Mouse (Mus musculus): Measurements from ENCODE around the gene Flt3l. TPM values are rescaled to one million over a fixed set of nuclear protein-coding genes. Genes with fewer than 3 reads are reported as not detected.

The Flt3l gene
- polyA plus RNA-seq, 1 experiment from 2014 or later: 2.3 TPM

- WGBS (ENCODE audit: insufficient replicate concordance): 28% methylated on average over 9 of the region's 10 CpGs
- H3K27ac ChIP-seq (ENCODE audit: low read depth): no peak overlapping the region
- no peak for DNase-seq
- H3K9me3 ChIP-seq (ENCODE audit: low read length): peaks cover 21% of the 10 kb centered on the region
- no peak overlapping the region for H3K9ac ChIP-seq (replicated peaks)
- TF ChIP-seq EP300 (IDR thresholded peaks at IDR 0.05; ENCODE audit: low read depth) (no peak), CTCF (IDR thresholded peaks at IDR 0.05; ENCODE audit: low read depth) (no peak)
- peaks cover 80% of the 10 kb centered on the region for H3K27me3 ChIP-seq (ENCODE audit: insufficient read depth, low read length)
- no peak overlapping the region for H3K4me3 ChIP-seq (ENCODE audit: low read depth, low read length)
- H3K36me3 ChIP-seq (replicated peaks; ENCODE audit: insufficient read depth, low read length): no peaks in the 10 kb centered on the region
- no peak overlapping the region for H3K4me2 ChIP-seq (ENCODE audit: low read depth, low read length)
- no peak for ATAC-seq
- peaks cover 12% of the 10 kb centered on the region for H3K4me1 ChIP-seq (ENCODE audit: insufficient read depth)
These were observed 30.7 kb upstream of the Flt3l start for GRCm38 (mm10) chr7:45166950-45167401.

- DNase-seq (no peak), ATAC-seq (no peak)
- Histone ChIP-seq H3K27me3 (ENCODE audit: insufficient read depth, low read length) (peaks cover 76% of the 10 kb centered on the region), H3K9ac (replicated peaks) (no peak overlapping the region), H3K4me3 (ENCODE audit: low read depth, low read length) (no peak overlapping the region), H3K36me3 (replicated peaks; ENCODE audit: insufficient read depth, low read length) (no peaks in the 10 kb centered on the region), H3K27ac (ENCODE audit: low read depth) (no peak overlapping the region), H3K9me3 (ENCODE audit: low read length) (peaks cover 21% of the 10 kb centered on the region), H3K4me2 (ENCODE audit: low read depth, low read length) (no peak overlapping the region), H3K4me1 (ENCODE audit: insufficient read depth) (peaks cover 15% of the 10 kb centered on the region)
- TF ChIP-seq CTCF (IDR thresholded peaks at IDR 0.05; ENCODE audit: low read depth) (no peak), EP300 (IDR thresholded peaks at IDR 0.05; ENCODE audit: low read depth) (no peak)
- 50% methylated on average over 11 of the region's 11 CpGs for WGBS (ENCODE audit: insufficient replicate concordance)
These were observed 29.5 kb upstream of the Flt3l start for GRCm38 (mm10) chr7:45165701-45166100.

GRCm38 (mm10) chr7:45164833-45165232 is 28.6 kb upstream of the Flt3l start:
- WGBS (ENCODE audit: insufficient replicate concordance): 65% methylated on average over 5 of the region's 5 CpGs

GRCm38 (mm10) chr7:45163735-45164490 is 27.7 kb upstream of the Flt3l start, which contains the start of gene Slc17a7:
Slc17a7 (plus strand) TSS chr7:45163949.
- H3K9ac ChIP-seq (replicated peaks): peak within 1 kb of the TSS; percentile 44; the same call in 1 of the 2 replicates
- no peaks in the 10 kb centered on the region; the same call in 1 of the 2 replicates for H3K36me3 ChIP-seq (replicated peaks; ENCODE audit: insufficient read depth, low read length)
- peak within 1 kb of the TSS; percentile 75 for H3K4me2 ChIP-seq (ENCODE audit: low read depth, low read length)
- no peak for ATAC-seq
- H3K9me3 ChIP-seq (ENCODE audit: low read length): peaks cover 6% of the 10 kb centered on the region
- no peak within 1 kb of the TSS for H3K27ac ChIP-seq (ENCODE audit: low read depth)
- peak within 1 kb of the TSS; percentile 49 for H3K4me3 ChIP-seq (ENCODE audit: low read depth, low read length)
- H3K27me3 ChIP-seq (ENCODE audit: insufficient read depth, low read length): peaks cover 67% of the 10 kb centered on the region
- DNase-seq: peak; percentile 57
- TF ChIP-seq CTCF (IDR thresholded peaks at IDR 0.05; ENCODE audit: low read depth): no peak
- TF ChIP-seq EP300 (IDR thresholded peaks at IDR 0.05; ENCODE audit: low read depth): no peak
- H3K4me1 ChIP-seq (ENCODE audit: insufficient read depth): peaks cover 15% of the 10 kb centered on the region
- WGBS (ENCODE audit: insufficient replicate concordance): 3% methylated on average over 32 of the region's 41 CpGs

More at GRCm38 (mm10) chr7:45164833-45165232, 28.6 kb upstream of the Flt3l start:
- no peak for TF ChIP-seq CTCF (IDR thresholded peaks at IDR 0.05; ENCODE audit: low read depth)
- no peak for TF ChIP-seq EP300 (IDR thresholded peaks at IDR 0.05; ENCODE audit: low read depth)
- peaks cover 76% of the 10 kb centered on the region for H3K27me3 ChIP-seq (ENCODE audit: insufficient read depth, low read length)
- no peaks in the 10 kb centered on the region for H3K36me3 ChIP-seq (replicated peaks; ENCODE audit: insufficient read depth, low read length)
- no peak for DNase-seq
- H3K4me2 ChIP-seq (ENCODE audit: low read depth, low read length): no peak overlapping the region
- H3K4me1 ChIP-seq (ENCODE audit: insufficient read depth): peaks cover 15% of the 10 kb centered on the region
- no peak overlapping the region for H3K9ac ChIP-seq (replicated peaks)
- no peak overlapping the region for H3K27ac ChIP-seq (ENCODE audit: low read depth)
- no peak overlapping the region for H3K4me3 ChIP-seq (ENCODE audit: low read depth, low read length)
- peaks cover 15% of the 10 kb centered on the region for H3K9me3 ChIP-seq (ENCODE audit: low read length)
- ATAC-seq: no peak

DNA sequence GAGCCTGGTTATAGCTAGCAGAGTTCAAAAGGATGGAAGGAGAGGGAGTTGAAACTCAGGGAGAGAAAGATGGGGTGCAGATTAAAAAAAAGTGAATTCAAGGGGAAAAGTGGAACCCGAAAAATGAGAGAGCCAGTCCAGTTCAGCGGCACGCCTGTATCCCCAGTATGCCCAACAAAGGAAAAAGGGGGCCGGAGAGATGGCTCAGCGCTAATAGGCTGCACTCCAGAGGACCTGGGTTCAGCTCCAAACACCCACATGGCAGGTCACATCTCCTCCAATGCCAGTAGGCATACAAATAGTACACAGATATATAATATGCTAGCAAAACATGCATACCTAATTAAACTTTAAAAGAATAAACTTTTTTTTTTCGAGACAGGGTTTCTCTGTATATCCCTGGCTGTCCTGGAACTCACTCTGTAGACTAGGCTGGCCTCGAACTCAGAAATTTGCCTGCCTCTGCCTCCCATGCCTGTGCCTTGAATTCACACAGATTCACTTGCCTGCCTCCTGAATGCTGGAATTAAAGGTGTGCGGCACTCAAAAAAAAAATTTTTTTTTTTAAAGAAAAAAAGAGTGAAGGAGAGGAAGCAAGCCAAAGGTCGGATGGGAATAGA is 26.9 kb upstream of the Flt3l start:
- 69% methylated on average over 9 of the region's 9 CpGs for WGBS (ENCODE audit: insufficient replicate concordance)
- no peak for ATAC-seq
- peaks cover 15% of the 10 kb centered on the region for H3K4me1 ChIP-seq (ENCODE audit: insufficient read depth)
- H3K4me3 ChIP-seq (ENCODE audit: low read depth, low read length): no peak overlapping the region
- H3K36me3 ChIP-seq (replicated peaks; ENCODE audit: insufficient read depth, low read length): peaks cover under 1% of the 10 kb centered on the region; the same call in 1 of the 2 replicates
- H3K9ac ChIP-seq (replicated peaks): no peak overlapping the region
- H3K27me3 ChIP-seq (ENCODE audit: insufficient read depth, low read length): peaks cover 59% of the 10 kb centered on the region
- H3K9me3 ChIP-seq (ENCODE audit: low read length): no peaks in the 10 kb centered on the region
- H3K4me2 ChIP-seq (ENCODE audit: low read depth, low read length): no peak overlapping the region
- H3K27ac ChIP-seq (ENCODE audit: low read depth): no peak overlapping the region
- no peak for DNase-seq
- no peak for TF ChIP-seq EP300 (IDR thresholded peaks at IDR 0.05; ENCODE audit: low read depth)
- TF ChIP-seq CTCF (IDR thresholded peaks at IDR 0.05; ENCODE audit: low read depth): no peak

DNA sequence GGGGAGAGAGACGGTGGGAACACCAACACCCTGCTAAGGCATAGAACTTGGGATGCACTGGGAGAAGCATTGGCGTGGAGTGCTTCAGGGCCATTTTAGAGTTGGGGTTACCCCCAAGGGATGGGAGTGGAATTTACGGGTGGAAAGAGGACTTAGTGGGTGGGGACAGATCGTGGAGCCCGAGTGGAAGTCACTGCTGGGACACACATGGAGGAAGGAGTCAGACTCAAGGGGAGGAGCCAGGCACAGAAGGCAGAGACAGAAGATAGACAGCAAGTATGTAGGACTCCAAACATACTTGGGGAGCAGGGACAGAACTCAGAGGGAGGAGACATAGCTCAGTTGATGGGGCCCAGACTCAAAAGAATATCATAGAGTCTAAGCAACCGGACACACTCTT is 26.3 kb upstream of the Flt3l start:
- WGBS (ENCODE audit: insufficient replicate concordance): 26% methylated on average over 6 of the region's 6 CpGs
- peaks cover 15% of the 10 kb centered on the region for H3K4me1 ChIP-seq (ENCODE audit: insufficient read depth)
- no peaks in the 10 kb centered on the region for H3K9me3 ChIP-seq (ENCODE audit: low read length)
- H3K4me3 ChIP-seq (ENCODE audit: low read depth, low read length): no peak overlapping the region; the same call in 1 of the 2 replicates
- DNase-seq (no peak), ATAC-seq (peak; percentile 24; the same call in 1 of the 2 replicates)
- no peak overlapping the region; the same call in 1 of the 2 replicates for H3K9ac ChIP-seq (replicated peaks)
- peaks cover 54% of the 10 kb centered on the region for H3K27me3 ChIP-seq (ENCODE audit: insufficient read depth, low read length)
- H3K4me2 ChIP-seq (ENCODE audit: low read depth, low read length): peak overlapping the region; percentile 79
- peaks cover 2% of the 10 kb centered on the region; the same call in 1 of the 2 replicates for H3K36me3 ChIP-seq (replicated peaks; ENCODE audit: insufficient read depth, low read length)
- TF ChIP-seq EP300 (IDR thresholded peaks at IDR 0.05; ENCODE audit: low read depth) (no peak), CTCF (IDR thresholded peaks at IDR 0.05; ENCODE audit: low read depth) (no peak)
- no peak overlapping the region for H3K27ac ChIP-seq (ENCODE audit: low read depth)

Data from liver, postnatal 0 days (tissue).